8 mouse cellular contexts compared by ENCODE assay signal in genomic region chr11:76495127-76496028, GRCm38 (mm10).
DNase-seq lines count a peak whose midpoint lies in the region; ATAC-seq and TF ChIP-seq lines count a peak whose summit lies in the region.

No protein-coding gene starts in this region.

- DNase-seq in heart, adult 11 months = peak; percentile 96
- DNase-seq in heart, adult 8-10 months (ENCODE audit: low spot score) = no peak
- DNase-seq in CD4-positive helper T cell, adult 2 months (ENCODE audit: low read depth, low spot score) = peak; percentile 51
- DNase-seq in forebrain, embryonic 14.5 days (ENCODE audit: low spot score) = no peak
- no peak for DNase-seq in limb, embryonic 14.5 days (ENCODE audit: low spot score)
- no peak for DNase-seq in right cerebral cortex, adult 2 months (ENCODE audit: low spot score in 2 of 2)
- DNase-seq in adrenal gland, adult 18-20 months (ENCODE audit: low spot score in 2 of 2) = no peak

- H3K27me3 ChIP-seq in forebrain, embryonic 14.5 days (replicated peaks; ENCODE audit: control insufficient read depth, insufficient read depth, low read length) = no peaks in the 10 kb centered on the region
- H3K27me3 ChIP-seq in limb, embryonic 14.5 days (ENCODE audit: control insufficient read depth, insufficient read depth, low read length) = no peaks in the 10 kb centered on the region
- no peaks in the 10 kb centered on the region for H3K27me3 ChIP-seq in neural tube, embryonic 14.5 days (ENCODE audit: control insufficient read depth, insufficient read depth, low read length)

- 20% methylated on average over 19 of the region's 19 CpGs for WGBS in forebrain, embryonic 14.5 days
- WGBS in limb, embryonic 14.5 days = 9% methylated on average over 17 of the region's 19 CpGs
- WGBS in neural tube, embryonic 14.5 days = 18% methylated on average over 19 of the region's 19 CpGs

- H3K4me2 ChIP-seq in forebrain, embryonic 14.5 days (ENCODE audit: low read length) = peak overlapping the region; percentile 76
- H3K4me2 ChIP-seq in limb, embryonic 14.5 days (replicated peaks; ENCODE audit: low read depth, low read length, severe bottlenecking) = peak overlapping the region; percentile 80
- H3K4me2 ChIP-seq in neural tube, embryonic 14.5 days (ENCODE audit: low read depth, low read length) = peak overlapping the region; percentile 72

- H3K27ac ChIP-seq in forebrain, embryonic 14.5 days (ENCODE audit: low read depth, low read length) = peak overlapping the region; percentile 86
- peak overlapping the region; percentile 99 for H3K27ac ChIP-seq in limb, embryonic 14.5 days (replicated peaks; ENCODE audit: low read depth, low read length)
- H3K27ac ChIP-seq in neural tube, embryonic 14.5 days (ENCODE audit: low read depth, low read length) = peak overlapping the region; percentile 97

- peaks cover 25% of the 10 kb centered on the region for H3K4me1 ChIP-seq in forebrain, embryonic 14.5 days (ENCODE audit: control insufficient read depth, insufficient read depth, low read length)
- peaks cover 63% of the 10 kb centered on the region for H3K4me1 ChIP-seq in limb, embryonic 14.5 days (ENCODE audit: control insufficient read depth, insufficient read depth, low read length)
- peaks cover 46% of the 10 kb centered on the region for H3K4me1 ChIP-seq in neural tube, embryonic 14.5 days (ENCODE audit: control insufficient read depth, insufficient read depth, low read length)

- H3K9ac ChIP-seq in forebrain, embryonic 14.5 days (ENCODE audit: low read length) = peak overlapping the region; percentile 88
- H3K9ac ChIP-seq in limb, embryonic 14.5 days (ENCODE audit: low read depth, low read length, severe bottlenecking) = peak overlapping the region; percentile 89
- H3K9ac ChIP-seq in neural tube, embryonic 14.5 days (replicated peaks; ENCODE audit: low read depth, low read length) = peak overlapping the region; percentile 93

- no peak for TF ChIP-seq POLR2A in limb, embryonic 14.5 days (IDR thresholded peaks at IDR 0.05; ENCODE audit: borderline replicate concordance, extremely low read depth, insufficient read depth, insufficient read length)

- no peak for ATAC-seq in forebrain, embryonic 14.5 days
- no peak for ATAC-seq in limb, embryonic 14.5 days (ENCODE audit: low FRiP score, low read depth)
- ATAC-seq in neural tube, embryonic 14.5 days (ENCODE audit: low read depth) = peak; percentile 16; the same call in 1 of the 2 replicates

- H3K36me3 ChIP-seq in forebrain, embryonic 14.5 days (ENCODE audit: control insufficient read depth, insufficient read depth, low read length) = no peaks in the 10 kb centered on the region
- no peaks in the 10 kb centered on the region for H3K36me3 ChIP-seq in limb, embryonic 14.5 days (ENCODE audit: control insufficient read depth, insufficient read depth, low read length)
- no peaks in the 10 kb centered on the region for H3K36me3 ChIP-seq in neural tube, embryonic 14.5 days (ENCODE audit: control insufficient read depth, insufficient read depth, low read length)

- H3K9me3 ChIP-seq in forebrain, embryonic 14.5 days (replicated peaks; ENCODE audit: control insufficient read depth, low read length) = no peaks in the 10 kb centered on the region
- no peaks in the 10 kb centered on the region for H3K9me3 ChIP-seq in limb, embryonic 14.5 days (ENCODE audit: control insufficient read depth, low read length)
- no peaks in the 10 kb centered on the region for H3K9me3 ChIP-seq in neural tube, embryonic 14.5 days (ENCODE audit: control insufficient read depth, low read length)

- H3K4me3 ChIP-seq in forebrain, embryonic 14.5 days (ENCODE audit: low read depth, low read length) = peak overlapping the region; percentile 59
- peak overlapping the region; percentile 61 for H3K4me3 ChIP-seq in limb, embryonic 14.5 days (replicated peaks; ENCODE audit: low read length)
- peak overlapping the region; percentile 56 for H3K4me3 ChIP-seq in neural tube, embryonic 14.5 days (ENCODE audit: low read depth, low read length)

Comparison
In these comparisons a context has a peak if more than half of its experiments do, and no peak if none do; other contexts are left out.
1. DNase-seq: peak in heart, adult 11 months (single experiment) and CD4-positive helper T cell, adult 2 months (single experiment); none in heart, adult 8-10 months (single experiment), forebrain, embryonic 14.5 days (single experiment), limb, embryonic 14.5 days (single experiment), right cerebral cortex, adult 2 months (0 of 2) and adrenal gland, adult 18-20 months (0 of 2).
2. Peak in every context shown above with its lines, with median percentiles within 50 percentile points of each other: H3K27ac ChIP-seq, H3K4me2 ChIP-seq, H3K4me3 ChIP-seq and H3K9ac ChIP-seq.